Mouse (Mus musculus): ENCODE data around the gene Ankrd33b.

Ankrd33b gene

GRCm38 (mm10) chr15:31367481-31368200, at the start of gene Ankrd33b:
Ankrd33b (minus strand) TSS chr15:31367726.
- DNase-seq = peak; percentile 85 to 92

- peak; percentile 23 to 53 for DNase-seq
These were observed 47.7 kb upstream of the Ankrd33b start for GRCm38 (mm10) chr15:31415181-31415580.

- peak; percentile 62 to 85 for DNase-seq
These were observed 46.8 kb upstream of the Ankrd33b start for GRCm38 (mm10) chr15:31414179-31414898.

GRCm38 (mm10) chr15:31413662-31414061, 46.1 kb upstream of the Ankrd33b start:
- DNase-seq = no peak

- peak; percentile 62 to 72 for DNase-seq
These were observed 45.4 kb upstream of the Ankrd33b start for GRCm38 (mm10) chr15:31412933-31413332.

GRCm38 (mm10) chr15:31412436-31412835, 44.9 kb upstream of the Ankrd33b start:
- DNase-seq = no peak

GRCm38 (mm10) chr15:31407490-31407889, 40.0 kb upstream of the Ankrd33b start:
- DNase-seq = peak; percentile 79 to 94

GRCm38 (mm10) chr15:31406881-31407280, 39.4 kb upstream of the Ankrd33b start:
- DNase-seq = peak; percentile 56 to 69

- peak in 1 of 2 experiments; percentile 13 for DNase-seq
These were observed 36.8 kb upstream of the Ankrd33b start for GRCm38 (mm10) chr15:31404346-31404745.

- DNase-seq = peak in 1 of 2 experiments; percentile 20
These were observed 34.8 kb upstream of the Ankrd33b start for GRCm38 (mm10) chr15:31402200-31402892.

- peak in 1 of 2 experiments; percentile 8 for DNase-seq
These were observed 33.4 kb upstream of the Ankrd33b start for GRCm38 (mm10) chr15:31400974-31401373.

- peak in 1 of 2 experiments; percentile 23 for DNase-seq
These were observed 31.2 kb upstream of the Ankrd33b start for GRCm38 (mm10) chr15:31398769-31399168.

- peak in 1 of 2 experiments; percentile 8 for DNase-seq
These were observed 29.9 kb upstream of the Ankrd33b start for GRCm38 (mm10) chr15:31397379-31397778.

GRCm38 (mm10) chr15:31396755-31397154, 29.2 kb upstream of the Ankrd33b start:
- peak in 1 of 2 experiments; percentile 38 for DNase-seq

- DNase-seq = peak; percentile 57 to 84
These were observed 28.5 kb upstream of the Ankrd33b start for GRCm38 (mm10) chr15:31395986-31396385.

GRCm38 (mm10) chr15:31393402-31393801, 25.9 kb upstream of the Ankrd33b start:
- peak in 1 of 2 experiments; percentile 19 for DNase-seq

GRCm38 (mm10) chr15:31392705-31393104, 25.2 kb upstream of the Ankrd33b start:
- DNase-seq = peak in 1 of 2 experiments; percentile 61

- DNase-seq = peak in 1 of 2 experiments; percentile 14
These were observed 24.6 kb upstream of the Ankrd33b start for GRCm38 (mm10) chr15:31392135-31392534.

GRCm38 (mm10) chr15:31381936-31382468, 14.5 kb upstream of the Ankrd33b start:
- peak; percentile 72 to 90 for DNase-seq

- DNase-seq = no peak
These were observed 11.9 kb upstream of the Ankrd33b start for GRCm38 (mm10) chr15:31379471-31379870.

GRCm38 (mm10) chr15:31375212-31375611, 7.7 kb upstream of the Ankrd33b start:
- peak in 1 of 2 experiments; percentile 37 for DNase-seq

- peak in 1 of 2 experiments; percentile 32 for DNase-seq
These were observed 1.6 kb upstream of the Ankrd33b start for GRCm38 (mm10) chr15:31369125-31369612.

- peak in 1 of 2 experiments; percentile 21 for DNase-seq
These were observed 1.0 kb upstream of the Ankrd33b start for GRCm38 (mm10) chr15:31368556-31368955.

Measured in kidney, postnatal 25 days (tissue).